24 mouse cellular contexts compared by ENCODE assay signal in the genomic region with DNA sequence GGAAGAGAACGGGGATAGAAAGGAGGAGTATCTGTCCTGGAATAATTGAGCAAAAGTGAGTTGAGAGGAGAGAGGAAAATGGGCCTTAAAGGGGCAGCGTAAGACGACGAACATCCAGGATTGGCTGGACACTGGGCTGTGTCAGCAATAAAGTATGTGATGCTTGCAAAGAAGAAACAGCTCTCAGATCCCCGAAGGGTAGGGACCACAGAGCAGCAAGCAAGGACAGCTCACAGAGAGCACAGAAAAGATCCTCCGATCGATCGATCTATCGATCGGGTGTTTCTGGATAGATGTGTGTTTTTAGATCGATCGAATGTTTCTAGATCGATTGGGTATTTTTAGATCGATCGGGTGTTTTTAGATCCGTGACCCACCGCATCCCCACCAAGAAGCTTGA. TPM values are rescaled to one million over a fixed set of nuclear protein-coding genes. Genes with fewer than 3 reads are reported as not detected.
DNase-seq lines count a peak whose midpoint lies in the region; ATAC-seq and TF ChIP-seq lines count a peak whose summit lies in the region.
"Had no signal": no experiment of that assay in that cellular context is flagged by ENCODE, and none has a peak within 500 bp of the region (broad histone marks: within the 10 kb centered on the region; RNA-seq: fewer than 3 reads in every experiment).

No protein-coding gene starts in this region.

- H3K79me2 ChIP-seq in heart, adult 2 months (replicated peaks; ENCODE audit: control insufficient read depth, insufficient read depth, low read length), result no peaks in the 10 kb centered on the region

- no peak for TF ChIP-seq POLR2A in heart, adult 2 months (IDR thresholded peaks at IDR 0.05; ENCODE audit: insufficient read depth, low read depth, low read length)

- H3K4me3 ChIP-seq in heart, embryonic 11.5 days (ENCODE audit: low read depth, low read length), result no peak overlapping the region
- no peak overlapping the region for H3K4me3 ChIP-seq in heart, embryonic 10.5 days
- no peak overlapping the region for H3K4me3 ChIP-seq in heart, adult 2 months
- H3K4me3 ChIP-seq in stomach, postnatal 0 days (ENCODE audit: low read depth, low read length), result no peak overlapping the region

- no peak for TF ChIP-seq EP300 in heart, adult 2 months (IDR thresholded peaks at IDR 0.05; ENCODE audit: insufficient read depth, low read depth, low read length)
- no peak for TF ChIP-seq EP300 in stomach, postnatal 0 days (optimal IDR thresholded peaks at IDR 0.05)

- no peak for TF ChIP-seq CTCF in heart, adult 2 months (IDR thresholded peaks at IDR 0.05)
- TF ChIP-seq CTCF in stomach, postnatal 0 days (IDR thresholded peaks at IDR 0.05; ENCODE audit: low read depth), result no peak

- H3K27ac ChIP-seq in heart, embryonic 11.5 days (ENCODE audit: low read depth, low read length), result no peak overlapping the region
- no peak overlapping the region for H3K27ac ChIP-seq in heart, embryonic 10.5 days
- no peak overlapping the region for H3K27ac ChIP-seq in heart, adult 2 months
- H3K27ac ChIP-seq in stomach, postnatal 0 days (replicated peaks), result no peak overlapping the region

- DNase-seq in heart, adult 11 months, result peak; percentile 70
- DNase-seq in heart, embryonic 10.5 days (ENCODE audit: low spot score), result peak; percentile 59
- no peak for DNase-seq in heart, adult 2 months
- peak; percentile 20 for DNase-seq in testis, postnatal 10 days (ENCODE audit: low spot score)
- DNase-seq in testis, postnatal 14 days (ENCODE audit: low spot score), result no peak
- DNase-seq in stomach, postnatal 0 days (ENCODE audit: low spot score), result peak; percentile 5
- DNase-seq: adrenal gland, adult 2 months; adrenal gland, adult 8-10 months; adrenal gland, postnatal 10 days; adrenal gland, postnatal 14 days; adrenal gland, postnatal 25 days; adrenal gland, postnatal 36 days; B cell, adult 2 months; cerebellum, adult 11 months; cerebellum, adult 11-12 months had no signal

- no peaks in the 10 kb centered on the region for H3K9me3 ChIP-seq in heart, embryonic 11.5 days (replicated peaks; ENCODE audit: control insufficient read depth, low read length)
- H3K9me3 ChIP-seq in heart, embryonic 10.5 days, result no peaks in the 10 kb centered on the region
- H3K9me3 ChIP-seq in stomach, postnatal 0 days (ENCODE audit: control insufficient read depth, low read length), result no peaks in the 10 kb centered on the region
- H3K9me3 ChIP-seq: G1E had no signal

- H3K4me1 ChIP-seq in heart, embryonic 11.5 days (ENCODE audit: control insufficient read depth, insufficient read depth, low read length), result no peaks in the 10 kb centered on the region
- peaks cover 8% of the 10 kb centered on the region; the same call in 1 of the 2 replicates for H3K4me1 ChIP-seq in heart, embryonic 10.5 days
- H3K4me1 ChIP-seq in heart, adult 2 months (ENCODE audit: control insufficient read depth, insufficient read depth, low read length), result no peaks in the 10 kb centered on the region
- H3K4me1 ChIP-seq in stomach, postnatal 0 days (replicated peaks; ENCODE audit: control insufficient read depth, insufficient read depth), result no peaks in the 10 kb centered on the region

- no peak for ATAC-seq in heart, embryonic 11.5 days (replicated peaks; ENCODE audit: insufficient number of reproducible peaks, low FRiP score, low TSS enrichment)
- no peak for ATAC-seq in stomach, postnatal 0 days (ENCODE audit: low FRiP score, low TSS enrichment)
- ATAC-seq in megakaryocyte, adult 5-6 weeks (ENCODE audit: poor library complexity, severe bottlenecking), result no peak
- ATAC-seq: activated CD4-positive, CD25-positive, alpha-beta regulatory T cell, adult 4 months; CD4-positive, CD25-positive, alpha-beta regulatory T cell, adult 4 months; Patski had no signal

- H3K9ac ChIP-seq in heart, embryonic 11.5 days (ENCODE audit: low read depth, low read length), result no peak overlapping the region
- no peak overlapping the region for H3K9ac ChIP-seq in heart, adult 2 months (ENCODE audit: low read depth, low read length)
- H3K9ac ChIP-seq in stomach, postnatal 0 days (ENCODE audit: low read length), result no peak overlapping the region

- H3K27me3 ChIP-seq in heart, embryonic 11.5 days (ENCODE audit: control insufficient read depth, insufficient read depth, low read length), result no peaks in the 10 kb centered on the region
- no peaks in the 10 kb centered on the region for H3K27me3 ChIP-seq in heart, embryonic 10.5 days (ENCODE audit: insufficient read depth, poor library complexity, severe bottlenecking)
- no peaks in the 10 kb centered on the region for H3K27me3 ChIP-seq in heart, adult 2 months (ENCODE audit: control insufficient read depth, insufficient read depth, low read length)
- no peaks in the 10 kb centered on the region for H3K27me3 ChIP-seq in stomach, postnatal 0 days (ENCODE audit: control insufficient read depth, insufficient read depth, low read length)
- H3K27me3 ChIP-seq: CH12.LX had no signal

- intact Hi-C loops in heart, adult 2 months (cut with DNase I), result no loop called here

- no peaks in the 10 kb centered on the region for H3K36me3 ChIP-seq in heart, embryonic 11.5 days (ENCODE audit: control insufficient read depth, insufficient read depth, low read length)
- no peaks in the 10 kb centered on the region for H3K36me3 ChIP-seq in heart, embryonic 10.5 days
- H3K36me3 ChIP-seq in heart, adult 2 months (ENCODE audit: control insufficient read depth, insufficient read depth, low read length), result no peaks in the 10 kb centered on the region
- no peaks in the 10 kb centered on the region for H3K36me3 ChIP-seq in stomach, postnatal 0 days (ENCODE audit: control insufficient read depth, insufficient read depth, low read length)
- H3K36me3 ChIP-seq: G1E had no signal

- WGBS in heart, embryonic 11.5 days (ENCODE audit: insufficient replicate concordance), result 93% methylated on average over 17 of the region's 17 CpGs
- WGBS in heart, embryonic 10.5 days, result 90% methylated on average over 17 of the region's 17 CpGs
- WGBS in heart, adult 2 months, result 92% methylated on average over 17 of the region's 17 CpGs
- 95% methylated on average over 17 of the region's 17 CpGs for WGBS in stomach, postnatal 0 days

- H3K4me2 ChIP-seq in heart, embryonic 11.5 days, result no peak overlapping the region
- no peak overlapping the region for H3K4me2 ChIP-seq in stomach, postnatal 0 days (replicated peaks; ENCODE audit: low read depth)

RNA-seq across cellular contexts. Expression of a gene that starts 50.3 kb away (rescaled TPM):
- 0.13 and 0.29 TPM in 2 replicates for polyA plus RNA-seq in heart, embryonic 11.5 days (2014; fragmentation: Nextera tagmentation; extraction: Ambion mirVana)
- 0.14 and 0.23 TPM in 2 replicates for polyA plus RNA-seq in heart, embryonic 10.5 days (2016; fragmentation: Nextera tagmentation; extraction: Ambion mirVana)
- not detected for total RNA-seq in heart, adult 2 months (2021)
- 0.04 TPM in 1 of 2 replicates, not detected in the other for polyA plus RNA-seq in heart, adult 2 months (2012; rRNA removed)
- 0.27 and 0.31 TPM in 2 replicates for polyA plus RNA-seq in stomach, postnatal 0 days (2015; fragmentation: Nextera tagmentation; extraction: Ambion mirVana)
- total RNA-seq in megakaryocyte, adult 5-6 weeks (2015), result not detected in 2 replicates
- total RNA-seq in megakaryocyte, adult 5-6 weeks (2017), result not detected in 2 replicates
- total RNA-seq: adrenal gland, adult 18-20 months; adrenal gland, adult 2 months; adrenal gland, postnatal 10 days; adrenal gland, postnatal 14 days; adrenal gland, postnatal 25 days; adrenal gland, postnatal 36 days; CH12.LX; MEL had no signal
- polyA plus RNA-seq: activated CD4-positive, CD25-positive, alpha-beta regulatory T cell, adult 4 months; adrenal gland, adult 2 months; CD4-positive, CD25-positive, alpha-beta regulatory T cell, adult 4 months; G1E had no signal

Comparison
In these comparisons a context has a peak if more than half of its experiments do, and no peak if none do; other contexts are left out.
1. DNase-seq: peak in heart, adult 11 months (single experiment), heart, embryonic 10.5 days (single experiment), testis, postnatal 10 days (single experiment) and stomach, postnatal 0 days (single experiment); none in heart, adult 2 months (0 of 2) and testis, postnatal 14 days (single experiment).